Mouse (Mus musculus) common myeloid progenitor, adult 5-6 weeks (primary cell): Measurements from ENCODE around the gene Phf10. TPM values are rescaled to one million over a fixed set of nuclear protein-coding genes. Genes with fewer than 3 reads are reported as not detected.
"Not testable (repeated sequence)": the region's sequence is repeated elsewhere in the genome, so short reads cannot be mapped to it uniquely, and the experiment has no call there.

Source experiments
- ATAC-seq: replicated peaks from 2 replicates; pipeline ENCODE4 v1.8.0; 2016; ENCODE audit warnings: low read depth, mild to moderate bottlenecking, moderate TSS enrichment, inconsistent platforms; ENCODE audit not compliant: poor library complexity, severe bottlenecking
- total RNA-seq: library from RNA; stranded (forward); fragments of 200-1000, 187-1606 nt; gene quantifications from 2 replicates; pipeline ENCODE4 v1.2.3, GENCODE M21; 2017

Phf10 gene
- 105 and 124 TPM in 2 replicates for total RNA-seq

DNA sequence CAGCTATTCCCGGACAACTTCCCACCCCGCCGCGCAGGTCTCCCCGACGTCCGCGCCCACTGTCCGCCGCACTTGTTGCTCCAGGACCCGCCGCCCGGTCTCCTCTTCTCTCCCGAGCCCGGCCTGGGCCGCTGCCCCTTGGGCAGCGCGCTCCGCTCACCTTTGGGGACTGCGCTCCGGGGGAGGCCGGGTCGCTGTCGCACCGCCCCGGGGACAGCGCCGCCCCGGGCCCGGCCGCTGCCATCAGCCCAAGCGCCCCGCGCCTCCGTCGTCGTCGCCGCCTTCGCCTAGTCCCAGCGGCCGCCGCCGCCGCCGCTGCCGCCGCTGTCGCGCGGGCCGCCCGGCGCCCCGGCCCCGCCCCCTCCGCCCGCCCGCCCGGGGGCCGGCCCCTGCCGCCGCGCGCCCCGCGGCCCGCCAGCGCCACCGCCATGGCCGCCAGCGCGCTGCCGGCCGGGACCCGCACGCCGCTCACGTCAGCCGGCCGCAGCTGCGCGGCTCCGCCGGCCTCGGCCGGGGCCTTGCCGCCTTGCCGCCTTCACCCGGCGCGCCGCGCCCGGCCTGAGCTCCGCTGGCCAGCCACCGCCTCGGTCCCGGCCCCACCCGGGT lies at the start of gene Phf10:
Phf10 (minus strand) TSS at position 323 of the 606 bp plus-strand sequence.
- ATAC-seq = not testable (repeated sequence)

DNA sequence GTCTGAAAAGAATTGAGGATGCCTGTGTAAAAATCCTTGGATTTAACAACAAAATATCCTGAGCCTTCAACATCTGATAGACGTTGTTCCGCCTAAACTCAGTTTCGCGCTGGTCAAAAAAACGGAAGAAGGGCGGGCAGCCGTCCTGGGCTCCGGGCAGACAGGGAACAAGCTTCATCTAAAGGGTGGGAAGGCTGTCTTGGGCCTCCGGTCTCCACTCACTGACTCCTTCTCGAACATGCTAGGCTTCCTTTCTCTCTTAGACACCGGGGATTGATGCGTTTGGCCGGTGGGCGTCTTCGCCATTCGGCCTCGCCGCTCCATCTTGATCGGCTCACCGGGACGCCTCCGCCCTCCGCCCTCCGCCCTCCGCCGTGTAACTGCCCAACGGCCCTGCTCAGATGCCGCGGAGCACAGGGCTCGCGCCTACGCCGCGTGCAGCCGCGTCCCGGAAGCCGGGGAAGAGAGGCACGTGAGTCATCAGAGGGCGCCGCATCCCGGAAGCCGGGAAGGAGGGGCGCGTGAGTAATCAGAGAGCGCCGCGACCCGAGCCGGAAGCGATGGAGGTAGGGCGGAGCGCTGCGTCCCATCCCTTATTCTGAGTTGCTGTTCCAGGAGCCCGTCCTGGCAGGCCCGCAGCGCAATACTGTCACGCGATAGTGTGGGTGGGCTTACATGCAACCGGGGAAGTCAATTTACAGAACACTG lies 48.8 kb upstream of the Phf10 start, which contains the start of gene Gm3435:
Gm3435 (plus strand) TSS at position 471 of the 708 bp plus-strand sequence.
- ATAC-seq = peak; percentile 93

DNA sequence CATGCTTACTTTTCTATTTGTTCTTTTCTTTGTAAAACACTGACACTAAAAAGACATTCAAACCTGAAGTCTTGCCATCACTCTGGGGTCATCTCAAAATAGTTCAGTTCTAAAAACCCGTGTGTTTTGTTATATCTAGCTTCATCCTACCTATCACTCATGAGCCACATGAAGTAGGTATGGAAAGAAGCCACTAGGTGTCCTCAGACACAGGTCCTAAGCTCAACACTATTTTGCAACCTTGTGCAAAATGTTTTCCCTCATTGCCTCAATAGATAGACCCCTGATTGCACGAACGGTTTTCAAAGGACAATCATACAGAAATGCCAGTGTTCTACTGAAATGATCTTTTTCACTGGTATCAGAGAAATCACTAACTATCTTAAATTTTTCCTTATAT lies 48.0 kb upstream of the Phf10 start:
- peak; percentile 74 for ATAC-seq

DNA sequence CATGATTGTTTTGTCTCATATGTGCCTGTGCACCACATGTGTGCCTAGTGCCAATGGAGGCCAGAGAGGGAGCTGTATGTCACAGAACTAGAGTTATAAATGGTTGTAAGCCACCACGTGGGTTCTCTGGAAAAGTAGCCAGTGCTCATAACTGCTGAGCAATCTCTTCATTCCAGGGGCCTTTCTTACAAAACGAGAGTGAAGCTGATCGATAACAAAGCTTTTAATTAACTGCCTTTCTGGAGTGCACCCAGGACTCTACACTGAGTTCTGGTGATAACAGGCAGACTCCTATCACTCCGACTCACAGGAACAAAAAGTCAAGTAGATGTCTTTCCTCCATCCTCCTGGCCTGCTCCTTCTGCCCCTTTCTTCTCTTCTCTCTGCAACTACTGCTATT lies 39.0 kb upstream of the Phf10 start:
- peak; percentile 61 for ATAC-seq

DNA sequence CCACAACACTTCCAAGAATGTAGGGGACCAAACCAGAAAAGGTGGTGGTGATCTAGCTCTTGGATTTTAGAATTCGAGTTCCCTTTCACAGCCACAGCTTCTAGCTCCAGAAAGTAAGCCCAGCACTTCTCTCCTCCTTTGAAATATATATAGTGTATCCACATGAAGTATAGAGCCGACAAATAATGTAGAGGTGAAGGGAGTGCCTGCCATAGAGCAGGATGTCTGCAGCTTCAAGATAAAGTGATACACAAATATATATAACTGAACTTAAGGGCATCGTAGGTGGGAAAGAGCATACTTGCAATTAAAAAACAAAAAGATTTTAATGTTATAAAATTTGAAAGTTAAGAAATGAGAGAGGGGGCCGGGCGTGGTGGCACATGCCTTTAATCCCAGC lies 33.1 kb upstream of the Phf10 start:
- not testable (repeated sequence) for ATAC-seq

DNA sequence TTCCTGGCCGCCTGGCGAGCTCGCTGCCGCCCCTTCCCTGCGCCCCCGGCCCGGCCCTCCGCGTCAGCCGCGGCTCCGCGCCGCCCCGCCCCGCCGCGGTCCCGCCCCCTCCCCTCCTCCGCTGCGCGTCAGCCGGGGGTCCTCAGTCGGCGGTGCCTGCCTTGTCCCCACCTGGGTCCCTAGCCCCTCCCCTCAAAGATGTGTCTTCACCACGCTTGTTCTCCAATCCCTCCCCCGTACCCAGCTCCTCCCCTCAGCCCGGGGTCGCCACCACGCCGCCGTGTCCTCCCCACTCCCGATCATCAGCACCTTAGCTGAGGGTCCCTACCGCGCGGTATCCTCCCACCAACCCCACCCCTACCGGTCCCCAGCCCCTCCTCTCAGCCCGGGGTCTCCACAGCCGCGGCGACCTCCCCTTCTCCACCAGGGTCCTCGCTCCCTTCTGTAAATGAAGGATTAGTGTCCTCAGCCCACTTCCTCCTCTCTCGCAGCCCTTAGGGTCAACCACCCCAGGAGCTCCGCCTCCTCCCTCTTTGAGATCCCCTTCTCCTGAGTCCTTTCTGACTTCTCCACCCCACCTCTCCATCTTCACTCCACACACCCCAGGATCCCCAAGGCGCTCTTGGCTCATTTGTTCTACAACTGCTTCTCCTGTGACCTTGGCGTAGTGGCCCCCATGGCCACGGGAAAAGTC lies 32.2 kb upstream of the Phf10 start:
- ATAC-seq = peak; percentile 66

DNA sequence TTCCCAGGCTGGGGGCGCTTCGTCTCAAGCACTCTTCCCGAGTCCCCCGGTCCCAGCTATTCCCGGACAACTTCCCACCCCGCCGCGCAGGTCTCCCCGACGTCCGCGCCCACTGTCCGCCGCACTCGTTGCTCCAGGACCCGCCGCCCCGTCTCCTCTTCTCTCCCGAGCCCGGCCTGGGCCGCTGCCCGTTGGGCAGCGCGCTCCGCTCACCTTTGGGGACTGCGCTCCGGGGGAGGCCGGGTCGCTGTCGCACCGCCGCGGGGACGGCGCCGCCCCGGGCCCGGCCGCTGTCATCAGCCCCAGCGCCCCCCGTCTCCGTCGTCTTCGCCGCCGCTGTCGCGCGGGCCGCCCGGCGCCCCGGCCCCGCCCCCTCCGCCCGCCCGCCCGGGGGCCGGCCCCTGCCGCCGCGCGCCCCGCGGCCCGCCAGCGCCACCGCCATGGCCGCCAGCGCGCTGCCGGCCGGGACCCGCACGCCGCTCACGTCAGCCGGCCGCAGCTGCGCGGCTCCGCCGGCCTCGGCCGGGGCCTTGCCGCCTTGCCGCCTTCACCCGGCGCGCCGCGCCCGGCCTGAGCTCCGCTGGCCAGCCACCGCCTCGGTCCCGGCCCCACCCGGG lies 31.6 kb upstream of the Phf10 start:
- ATAC-seq = 0 out of 2 replicates have a peak, but pooled peaks have one; percentile 2

DNA sequence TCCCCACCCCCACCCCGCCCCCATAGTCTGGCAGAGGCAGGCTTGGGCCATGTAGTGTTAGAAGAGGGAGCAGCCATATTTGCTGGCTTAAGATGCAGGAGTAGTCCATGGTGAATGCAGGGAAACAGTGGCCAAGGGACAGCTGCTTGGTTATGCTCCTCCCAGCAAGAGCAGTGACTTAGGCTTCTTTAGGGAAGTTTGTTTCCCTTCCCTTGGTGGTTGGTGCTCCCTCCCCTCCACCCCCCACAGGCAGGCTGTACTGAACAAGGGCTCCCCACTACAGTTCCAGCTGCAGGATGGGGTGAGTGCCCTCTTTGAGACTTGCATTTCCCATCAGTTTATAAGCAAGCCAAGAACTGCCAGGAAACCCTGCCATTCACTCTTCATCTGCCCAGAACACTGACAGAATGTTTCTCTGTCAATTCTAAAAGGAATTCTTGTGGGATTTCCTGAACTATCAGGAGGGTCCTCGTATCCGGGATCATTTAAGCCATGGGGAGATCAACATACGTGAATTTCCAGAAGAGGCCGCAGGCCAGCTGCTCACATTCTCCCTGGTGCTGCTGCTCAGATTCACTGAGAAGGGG lies 29.1 kb upstream of the Phf10 start:
- peak; percentile 53 for ATAC-seq

DNA sequence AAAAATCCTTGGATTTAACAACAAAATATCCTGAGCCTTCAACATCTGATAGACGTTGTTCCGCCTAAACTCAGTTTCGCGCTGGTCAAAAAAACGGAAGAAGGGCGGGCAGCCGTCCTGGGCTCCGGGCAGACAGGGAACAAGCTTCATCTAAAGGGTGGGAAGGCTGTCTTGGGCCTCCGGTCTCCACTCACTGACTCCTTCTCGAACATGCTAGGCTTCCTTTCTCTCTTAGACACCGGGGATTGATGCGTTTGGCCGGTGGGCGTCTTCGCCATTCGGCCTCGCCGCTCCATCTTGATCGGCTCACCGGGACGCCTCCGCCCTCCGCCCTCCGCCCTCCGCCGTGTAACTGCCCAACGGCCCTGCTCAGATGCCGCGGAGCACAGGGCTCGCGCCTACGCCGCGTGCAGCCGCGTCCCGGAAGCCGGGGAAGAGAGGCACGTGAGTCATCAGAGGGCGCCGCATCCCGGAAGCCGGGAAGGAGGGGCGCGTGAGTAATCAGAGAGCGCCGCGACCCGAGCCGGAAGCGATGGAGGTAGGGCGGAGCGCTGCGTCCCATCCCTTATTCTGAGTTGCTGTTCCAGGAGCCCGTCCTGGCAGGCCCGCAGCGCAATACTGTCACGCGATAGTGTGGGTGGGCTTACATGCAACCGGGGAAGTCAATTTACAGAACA lies 17.4 kb upstream of the Phf10 start, which contains the start of the genes 9030025P20Rik and Gm3417:
9030025P20Rik (plus strand) TSS at position 107 of the 677 bp plus-strand sequence.
Gm3417 (minus strand) TSS at position 429 of the 677 bp plus-strand sequence.
- ATAC-seq = peak; percentile 94

DNA sequence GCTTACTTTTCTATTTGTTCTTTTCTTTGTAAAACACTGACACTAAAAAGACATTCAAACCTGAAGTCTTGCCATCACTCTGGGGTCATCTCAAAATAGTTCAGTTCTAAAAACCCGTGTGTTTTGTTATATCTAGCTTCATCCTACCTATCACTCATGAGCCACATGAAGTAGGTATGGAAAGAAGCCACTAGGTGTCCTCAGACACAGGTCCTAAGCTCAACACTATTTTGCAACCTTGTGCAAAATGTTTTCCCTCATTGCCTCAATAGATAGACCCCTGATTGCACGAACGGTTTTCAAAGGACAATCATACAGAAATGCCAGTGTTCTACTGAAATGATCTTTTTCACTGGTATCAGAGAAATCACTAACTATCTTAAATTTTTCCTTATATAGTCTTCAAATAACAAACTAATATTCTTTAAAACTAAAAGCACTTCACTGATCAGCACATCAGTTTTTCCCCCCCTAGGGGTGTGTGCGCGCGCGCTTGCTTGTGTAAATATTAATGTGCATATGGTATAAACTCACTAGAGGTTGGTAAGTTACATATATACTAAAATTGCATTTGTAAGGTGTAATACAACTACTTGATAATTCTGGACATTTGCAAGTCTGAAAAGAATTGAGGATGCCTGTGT lies 16.8 kb upstream of the Phf10 start:
- ATAC-seq = peak; percentile 76

DNA sequence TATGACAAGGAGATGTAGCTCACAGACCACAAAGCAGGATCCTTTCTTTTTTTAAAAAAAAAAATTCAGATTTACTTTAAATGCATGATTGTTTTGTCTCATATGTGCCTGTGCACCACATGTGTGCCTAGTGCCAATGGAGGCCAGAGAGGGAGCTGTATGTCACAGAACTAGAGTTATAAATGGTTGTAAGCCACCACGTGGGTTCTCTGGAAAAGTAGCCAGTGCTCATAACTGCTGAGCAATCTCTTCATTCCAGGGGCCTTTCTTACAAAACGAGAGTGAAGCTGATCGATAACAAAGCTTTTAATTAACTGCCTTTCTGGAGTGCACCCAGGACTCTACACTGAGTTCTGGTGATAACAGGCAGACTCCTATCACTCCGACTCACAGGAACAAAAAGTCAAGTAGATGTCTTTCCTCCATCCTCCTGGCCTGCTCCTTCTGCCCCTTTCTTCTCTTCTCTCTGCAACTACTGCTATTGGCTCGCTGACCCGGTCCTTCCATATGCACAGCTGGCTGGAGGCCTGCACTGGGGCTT lies 7.4 kb upstream of the Phf10 start:
- peak; percentile 64 for ATAC-seq

DNA sequence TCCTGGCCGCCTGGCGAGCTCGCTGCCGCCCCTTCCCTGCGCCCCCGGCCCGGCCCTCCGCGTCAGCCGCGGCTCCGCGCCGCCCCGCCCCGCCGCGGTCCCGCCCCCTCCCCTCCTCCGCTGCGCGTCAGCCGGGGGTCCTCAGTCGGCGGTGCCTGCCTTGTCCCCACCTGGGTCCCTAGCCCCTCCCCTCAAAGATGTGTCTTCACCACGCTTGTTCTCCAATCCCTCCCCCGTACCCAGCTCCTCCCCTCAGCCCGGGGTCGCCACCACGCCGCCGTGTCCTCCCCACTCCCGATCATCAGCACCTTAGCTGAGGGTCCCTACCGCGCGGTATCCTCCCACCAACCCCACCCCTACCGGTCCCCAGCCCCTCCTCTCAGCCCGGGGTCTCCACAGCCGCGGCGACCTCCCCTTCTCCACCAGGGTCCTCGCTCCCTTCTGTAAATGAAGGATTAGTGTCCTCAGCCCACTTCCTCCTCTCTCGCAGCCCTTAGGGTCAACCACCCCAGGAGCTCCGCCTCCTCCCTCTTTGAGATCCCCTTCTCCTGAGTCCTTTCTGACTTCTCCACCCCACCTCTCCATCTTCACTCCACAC lies 583 bp upstream of the Phf10 start:
- ATAC-seq = peak; percentile 76

DNA sequence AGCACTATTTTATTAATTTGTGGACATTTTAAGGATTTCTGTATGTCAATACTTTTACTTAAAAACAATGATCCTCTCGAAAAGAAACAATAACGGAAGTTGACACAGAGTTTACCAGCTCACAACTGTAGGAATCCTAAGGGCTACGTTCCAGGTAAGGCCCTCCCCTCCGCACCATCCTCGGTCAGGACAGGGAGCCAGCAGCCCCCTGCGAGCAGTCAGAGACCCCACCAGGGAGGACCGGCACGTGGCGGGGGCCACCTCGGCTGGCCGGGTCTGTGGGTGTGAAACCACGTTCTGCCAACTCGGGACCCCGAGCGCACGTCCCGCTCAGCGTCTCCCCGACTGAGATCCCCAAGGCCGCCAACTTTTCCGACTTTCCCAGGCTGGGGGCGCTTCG lies 553 bp downstream of the Phf10 start:
- 0 out of 2 replicates have a peak, but pooled peaks have one; percentile 2 for ATAC-seq

DNA sequence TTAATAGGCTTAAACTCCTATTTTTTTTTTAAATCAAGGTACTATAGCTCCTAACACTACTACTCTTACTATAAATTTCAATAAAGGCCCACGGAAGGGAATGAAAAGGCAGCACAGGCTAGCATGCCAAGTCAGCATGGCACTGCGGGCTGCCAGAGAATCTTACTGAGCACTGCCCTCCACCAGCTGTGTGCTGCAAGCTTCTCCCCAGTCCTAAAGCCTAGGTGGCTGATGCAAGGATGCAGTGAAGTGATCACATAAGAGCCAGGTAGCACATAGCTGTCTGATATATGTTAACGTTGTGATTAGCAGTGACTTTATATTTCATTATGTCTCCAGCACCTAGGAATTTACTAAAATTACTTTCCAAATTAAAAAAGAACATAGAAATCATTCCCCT lies 1.1 kb downstream of the Phf10 start:
- no peak for ATAC-seq

DNA sequence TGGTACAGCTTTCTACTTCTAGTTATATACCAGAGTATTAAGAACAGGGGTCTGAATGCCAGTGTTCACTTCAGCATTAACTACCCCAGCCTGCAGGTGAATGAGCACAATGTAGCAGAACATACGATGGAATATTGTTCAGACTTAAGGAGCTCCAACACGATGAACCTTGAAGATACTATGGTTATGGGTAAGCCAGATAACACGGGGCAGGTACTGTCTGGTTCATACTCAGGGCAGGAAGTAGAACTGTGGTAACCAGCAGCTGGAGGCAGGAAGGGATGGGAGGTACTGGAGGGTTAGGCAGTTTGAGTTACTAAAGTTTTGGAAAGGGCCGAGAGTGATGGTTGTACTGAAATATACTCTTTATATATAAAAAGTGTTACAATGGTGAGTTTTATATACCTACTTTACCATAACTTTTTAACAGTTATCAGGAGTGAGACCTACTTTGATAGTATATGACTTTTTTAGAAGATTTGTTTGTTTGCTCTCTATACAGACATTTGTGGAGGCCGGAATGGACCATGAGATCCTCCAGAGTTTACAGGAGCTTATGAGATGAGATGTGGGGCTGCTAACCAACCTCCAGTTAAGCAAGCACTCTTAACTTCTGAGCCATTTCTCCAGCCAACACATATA lies 2.3 kb downstream of the Phf10 start:
- no peak for ATAC-seq

DNA sequence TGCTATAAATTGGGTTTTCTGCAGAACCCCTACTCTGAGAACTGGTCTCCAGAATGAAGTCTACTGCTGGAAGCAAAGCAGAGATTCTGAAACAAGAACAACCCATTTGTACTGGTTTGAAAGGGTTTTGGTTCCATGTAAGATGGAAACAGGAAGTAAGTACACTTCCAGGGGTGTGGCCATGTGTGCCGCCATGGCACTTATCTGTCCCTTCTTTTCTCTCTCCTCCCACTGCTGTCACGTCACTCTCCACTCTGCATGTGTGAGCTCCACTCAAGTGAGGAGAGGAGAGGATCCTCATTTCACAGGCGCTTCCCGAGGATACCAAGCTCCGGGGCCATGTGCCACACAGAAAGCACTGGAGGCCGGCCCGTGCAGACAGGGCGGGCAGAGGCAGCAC lies 7.6 kb downstream of the Phf10 start:
- ATAC-seq = peak; percentile 82

DNA sequence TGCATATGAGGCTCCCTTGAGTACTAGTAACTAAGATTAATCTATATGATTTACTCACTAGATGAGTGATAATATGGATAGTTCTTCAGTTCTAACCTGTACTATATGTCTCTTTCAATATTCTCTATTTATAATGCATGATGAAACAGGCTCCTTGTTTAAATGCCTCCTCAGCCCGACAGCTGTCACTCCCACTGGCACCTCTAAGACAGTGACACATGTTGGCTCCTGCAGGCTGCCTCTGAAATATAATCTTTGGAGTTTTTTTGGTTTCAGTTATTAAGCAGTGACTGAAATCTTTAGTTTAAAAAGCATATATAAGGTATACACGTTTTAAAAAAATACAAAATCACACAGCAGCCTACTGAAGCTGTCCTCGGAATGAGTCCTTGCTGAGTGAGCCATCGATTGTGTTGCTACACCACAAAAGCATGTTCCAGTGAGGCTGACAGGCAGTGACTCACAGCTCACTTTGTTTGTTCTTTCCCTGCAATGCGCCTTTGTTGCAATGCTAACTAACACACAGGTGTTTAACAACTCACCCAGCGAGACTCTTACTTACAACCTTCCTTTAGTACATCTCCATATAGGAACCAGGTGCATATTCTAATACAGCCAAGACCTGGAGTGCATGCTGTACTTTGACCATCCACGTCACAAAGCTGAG lies 11.8 kb downstream of the Phf10 start:
- no peak for ATAC-seq
